Mouse (Mus musculus) limb, embryonic 14.5 days (tissue): ENCODE measurements around the gene 1700029H14Rik. TPM values are rescaled to one million over a fixed set of nuclear protein-coding genes. Genes with fewer than 3 reads are reported as not detected.

Experiments
- ATAC-seq: fragments of 200-750 bp; cut with Nextera tagmentation; 2 replicates; pipeline ENCODE4 v1.8.0; 2017; ENCODE audit warnings: low read depth, moderate number of reproducible peaks, moderate TSS enrichment; ENCODE audit not compliant: low FRiP score
- DNase-seq: peaks from one replicate; pipeline ENCODE4 v3.0.0-alpha.2; 2015; ENCODE audit warnings: low spot score
- H3K27ac ChIP-seq: fragments of 300-500 bp; sonication (generic); replicated peaks from 2 replicates; pipeline ENCODE4 v1.5.1; 2014; ENCODE audit warnings: low read depth, mild to moderate bottlenecking, low read length, moderate library complexity, mixed read lengths
- H3K27me3 ChIP-seq: fragments of 300-500 bp; sonication (generic); 2 replicates; pipeline ENCODE4 v1.6.1; 2014; ENCODE audit warnings: low read length, mixed read lengths; ENCODE audit not compliant: control insufficient read depth, insufficient read depth
- H3K36me3 ChIP-seq: fragments of 300-500 bp; sonication (generic); 2 replicates; pipeline ENCODE4 v1.6.1; 2014; ENCODE audit warnings: mild to moderate bottlenecking, low read length, moderate library complexity, mixed read lengths; ENCODE audit not compliant: control insufficient read depth, insufficient read depth
- H3K4me1 ChIP-seq: fragments of 300-500 bp; sonication (generic); 2 replicates; pipeline ENCODE4 v1.6.1; 2014; ENCODE audit warnings: antibody characterized with exemption, low read length, mixed read lengths; ENCODE audit not compliant: control insufficient read depth, insufficient read depth
- H3K4me2 ChIP-seq: fragments of 300-500 bp; sonication (generic); replicated peaks from 2 replicates; pipeline ENCODE4 v1.6.1; 2014; ENCODE audit warnings: low read depth, mild to moderate bottlenecking, low read length, moderate library complexity; ENCODE audit not compliant: severe bottlenecking
- H3K4me3 ChIP-seq: fragments of 300-500 bp; sonication (generic); replicated peaks from 2 replicates; pipeline ENCODE4 v1.5.1; 2014; ENCODE audit warnings: low read length
- H3K9ac ChIP-seq: fragments of 300-500 bp; sonication (generic); 2 replicates; pipeline ENCODE4 v1.6.1; 2014; ENCODE audit warnings: mild to moderate bottlenecking, low read depth, low read length, moderate library complexity; ENCODE audit not compliant: severe bottlenecking
- H3K9me3 ChIP-seq: fragments of 300-500 bp; sonication (generic); 2 replicates; pipeline ENCODE4 v1.6.1; 2016; ENCODE audit warnings: low read length; ENCODE audit not compliant: control insufficient read depth
- POLR2A ChIP-seq: fragments of 200-500 bp; IDR thresholded peaks from 2 replicates; pipeline ENCODE4 v1.8.0; 2012; ENCODE audit warnings: inconsistent platforms, mild to moderate bottlenecking, moderate library complexity, borderline replicate concordance; ENCODE audit not compliant: insufficient read depth, insufficient read length; ENCODE audit errors: extremely low read depth
- WGBS: fragments of 180-500 bp; shearing (Covaris S2); extraction: QIAGEN DNeasy Blood & Tissue Kit; methylation state at CpG from one replicate; pipeline ENCODE4 v1.1.7; 2014; 5-methylcytosine and 5-hydroxymethylcytosine counted together
- polyA plus RNA-seq, 2 experiments: library from polyadenylated mRNA; depleted of rRNA in 1 of 2; stranded (reverse) in 1 of 2; unstranded in 1 of 2; fragments of >200 nt; fragmentation: Nextera tagmentation in 1 of 2; extraction: Ambion mirVana in 1 of 2; gene quantifications; 2 replicates each; pipeline versions ENCODE4 v1.2.1 to v1.2.3; 2012 to 2014

The 1700029H14Rik gene
- polyA plus RNA-seq, 2 experiments: not detected

GRCm38 (mm10) chr8:13571999-13572398 lies 9.7 kb upstream of the 1700029H14Rik start:
- 0 out of 2 replicates have a peak, but pooled peaks cover 6% of the 10 kb centered on the region for H3K4me1 ChIP-seq
- H3K27me3 ChIP-seq: no peaks in the 10 kb centered on the region
- no peak for ATAC-seq
- H3K36me3 ChIP-seq: peaks cover 16% of the 10 kb centered on the region
- H3K27ac ChIP-seq: no peak overlapping the region
- H3K9me3 ChIP-seq: no peaks in the 10 kb centered on the region
- WGBS: 87% methylated on average over 11 of the region's 11 CpGs
- H3K4me2 ChIP-seq: no peak overlapping the region
- H3K4me3 ChIP-seq: no peak overlapping the region
- DNase-seq: no peak
- H3K9ac ChIP-seq: no peak overlapping the region
- TF ChIP-seq POLR2A: no peak

- Histone ChIP-seq H3K27ac (no peak overlapping the region), H3K4me1 (no peaks in the 10 kb centered on the region), H3K9ac (no peak overlapping the region), H3K27me3 (no peaks in the 10 kb centered on the region), H3K4me2 (no peak overlapping the region), H3K36me3 (no peaks in the 10 kb centered on the region), H3K9me3 (no peaks in the 10 kb centered on the region), H3K4me3 (no peak overlapping the region)
- ATAC-seq: no peak
- TF ChIP-seq POLR2A: no peak
- DNase-seq: no peak
- 57% methylated on average over 2 of the region's 2 CpGs for WGBS
Measured at GRCm38 (mm10) chr8:13557526-13557925, 4.7 kb downstream of the 1700029H14Rik start.

DNA sequence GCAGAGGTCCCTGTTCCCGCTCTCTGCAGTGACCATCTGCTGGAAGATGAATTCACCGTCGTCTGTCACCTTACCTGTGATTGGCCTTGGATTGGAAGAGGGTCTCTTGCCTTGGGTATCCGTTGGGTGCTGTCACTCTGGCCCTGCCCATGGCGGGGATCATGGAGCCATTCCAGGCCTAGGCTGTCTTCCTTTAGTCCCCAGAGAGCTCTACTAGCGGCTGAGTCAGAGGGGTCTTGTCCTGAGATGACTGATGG lies 10.8 kb downstream of the 1700029H14Rik start:
- no peak overlapping the region for H3K9ac ChIP-seq
- ATAC-seq: no peak
- DNase-seq: no peak
- no peak overlapping the region for H3K4me3 ChIP-seq
- H3K27ac ChIP-seq: no peak overlapping the region
- TF ChIP-seq POLR2A: no peak
- WGBS: 89% methylated on average over 6 of the region's 6 CpGs
- H3K36me3 ChIP-seq: no peaks in the 10 kb centered on the region
- H3K4me2 ChIP-seq: no peak overlapping the region
- H3K4me1 ChIP-seq: peaks cover 6% of the 10 kb centered on the region; the same call in 1 of the 2 replicates
- no peaks in the 10 kb centered on the region for H3K9me3 ChIP-seq
- H3K27me3 ChIP-seq: no peaks in the 10 kb centered on the region

DNA sequence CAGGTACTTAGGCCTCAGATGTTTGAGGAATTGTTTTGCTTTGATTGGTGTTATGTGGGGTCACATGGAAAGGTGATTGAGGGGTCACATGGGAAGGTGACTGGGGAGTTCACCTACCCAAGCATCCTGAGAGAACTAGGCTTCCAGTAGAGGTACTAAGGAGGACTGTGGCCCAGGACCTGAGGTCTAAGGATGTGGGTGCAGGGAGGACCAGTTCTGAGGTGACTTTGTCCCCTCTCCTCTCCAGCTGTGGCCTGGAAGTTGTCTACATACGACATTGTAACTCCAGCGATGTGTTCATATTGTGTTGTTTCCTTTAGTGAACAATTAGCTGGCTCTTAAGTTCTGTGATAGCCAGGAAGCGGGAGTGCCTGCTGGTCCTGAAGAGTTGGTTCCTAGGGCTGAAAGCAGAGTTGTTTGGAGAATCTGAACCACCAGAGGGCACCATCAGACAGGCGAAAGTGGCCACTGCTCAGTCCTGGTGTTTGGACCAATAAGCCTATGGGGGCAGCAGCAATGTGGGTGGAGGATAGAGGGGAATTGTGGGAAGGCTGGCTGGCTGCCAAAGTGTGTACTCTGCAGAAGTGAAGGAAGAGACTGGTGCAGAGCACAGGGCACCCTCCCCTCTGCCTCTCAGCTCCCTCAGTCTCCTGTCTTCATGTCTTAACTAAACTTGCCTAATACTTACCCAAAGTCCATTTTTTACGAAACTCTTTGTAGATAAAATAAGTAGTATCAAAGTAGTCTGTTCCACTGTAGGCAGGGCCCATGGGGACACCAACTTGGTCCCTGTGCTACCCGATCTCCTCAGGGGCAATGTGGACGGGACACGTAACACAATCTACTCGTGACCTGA lies 11.3 kb downstream of the 1700029H14Rik start:
- Histone ChIP-seq H3K4me3 (no peak overlapping the region), H3K27me3 (no peaks in the 10 kb centered on the region), H3K9me3 (no peaks in the 10 kb centered on the region), H3K4me2 (no peak overlapping the region), H3K27ac (no peak overlapping the region), H3K4me1 (peaks cover 6% of the 10 kb centered on the region; the same call in 1 of the 2 replicates), H3K9ac (no peak overlapping the region), H3K36me3 (no peaks in the 10 kb centered on the region)
- WGBS: 54% methylated on average over 9 of the region's 9 CpGs
- peak; percentile 93 for DNase-seq
- peak; percentile 82 for ATAC-seq
- no peak for TF ChIP-seq POLR2A

DNA sequence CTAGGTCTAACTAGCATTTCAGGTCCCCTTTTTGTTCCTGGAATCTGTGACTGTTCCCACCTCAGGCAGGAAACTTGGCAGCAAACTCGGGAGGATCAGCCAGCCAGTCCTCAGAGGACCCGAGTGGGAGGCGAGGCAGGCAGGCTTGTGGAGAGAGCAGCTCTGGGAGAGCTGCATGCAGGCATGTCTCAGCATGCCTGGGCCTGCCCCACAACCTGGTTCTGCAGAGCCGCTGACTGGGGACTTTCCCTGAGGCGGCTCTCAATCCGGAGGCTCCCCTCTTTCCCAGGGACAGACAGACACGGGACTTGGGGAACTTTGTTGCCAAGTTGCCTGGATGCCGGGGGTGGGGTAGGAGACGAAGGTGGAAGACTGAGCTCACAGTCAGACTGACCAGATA lies 13.4 kb downstream of the 1700029H14Rik start:
- Histone ChIP-seq H3K4me3 (no peak overlapping the region), H3K9me3 (no peaks in the 10 kb centered on the region), H3K27me3 (no peaks in the 10 kb centered on the region), H3K27ac (peak overlapping the region; percentile 68; the same call in 1 of the 2 replicates), H3K9ac (peak overlapping the region; percentile 29; the same call in 1 of the 2 replicates), H3K4me1 (peaks cover 6% of the 10 kb centered on the region; the same call in 1 of the 2 replicates), H3K4me2 (peak overlapping the region; percentile 21; the same call in 1 of the 2 replicates), H3K36me3 (no peaks in the 10 kb centered on the region)
- TF ChIP-seq POLR2A: no peak
- WGBS: 43% methylated on average over 9 of the region's 9 CpGs
- ATAC-seq (peak; percentile 61), DNase-seq (peak; percentile 70)
